Mouse (Mus musculus) layer of hippocampus, postnatal 10 days (tissue): ENCODE data around the gene Higd1c. TPM values are rescaled to one million over a fixed set of nuclear protein-coding genes. Genes with fewer than 3 reads are reported as not detected.
"Not testable (repeated sequence)": the region's sequence is repeated elsewhere in the genome, so short reads cannot be mapped to it uniquely, and the experiment has no call there.

Source experiments
- DNase-seq, 2 experiments: peaks; one replicate each; pipeline ENCODE4 v3.0.0; 2021; ENCODE audit warnings: low spot score in 2 of 2
- total RNA-seq, 2 experiments: library from RNA; stranded (reverse); gene quantifications; 2 replicates each; pipeline ENCODE4 v1.2.3; 2021

Gene Higd1c
- total RNA-seq, 2 experiments from 2014 or later: not detected

DNA sequence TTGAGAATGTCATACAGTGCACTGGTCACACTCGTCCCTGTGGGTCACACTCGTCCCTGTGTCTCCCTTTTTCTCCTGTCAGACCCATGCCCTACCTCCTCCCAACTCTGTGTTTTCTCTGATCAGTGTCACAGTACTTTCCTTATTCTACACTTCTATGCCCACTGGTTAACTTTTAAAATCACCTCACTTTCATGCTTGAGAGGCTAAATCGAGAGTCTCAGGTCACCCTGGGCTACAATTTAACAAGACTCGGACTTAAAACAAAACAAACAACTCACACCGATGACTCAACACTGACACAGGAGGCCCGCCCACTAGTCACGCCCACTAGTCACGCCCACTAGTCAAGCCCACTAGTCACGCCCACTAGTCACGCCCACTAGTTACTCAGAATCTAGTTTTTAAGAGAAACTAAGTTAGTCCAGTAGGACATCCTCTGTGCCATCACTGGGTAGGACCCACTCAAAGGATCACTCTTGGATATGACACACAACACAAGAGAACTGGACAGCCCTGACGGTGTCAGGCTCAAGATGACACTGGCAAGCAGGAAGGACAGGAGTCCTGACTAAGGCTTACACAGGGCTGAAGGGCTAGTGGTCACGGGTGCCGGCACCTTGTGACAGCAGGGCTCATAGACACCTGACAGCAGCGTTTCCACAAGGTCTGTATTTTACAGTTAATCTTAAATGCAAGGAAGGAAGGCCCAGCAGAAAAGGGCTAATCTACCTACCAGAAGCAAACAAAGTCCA is 46.8 kb downstream of the Higd1c start:
- DNase-seq: no peak

DNA sequence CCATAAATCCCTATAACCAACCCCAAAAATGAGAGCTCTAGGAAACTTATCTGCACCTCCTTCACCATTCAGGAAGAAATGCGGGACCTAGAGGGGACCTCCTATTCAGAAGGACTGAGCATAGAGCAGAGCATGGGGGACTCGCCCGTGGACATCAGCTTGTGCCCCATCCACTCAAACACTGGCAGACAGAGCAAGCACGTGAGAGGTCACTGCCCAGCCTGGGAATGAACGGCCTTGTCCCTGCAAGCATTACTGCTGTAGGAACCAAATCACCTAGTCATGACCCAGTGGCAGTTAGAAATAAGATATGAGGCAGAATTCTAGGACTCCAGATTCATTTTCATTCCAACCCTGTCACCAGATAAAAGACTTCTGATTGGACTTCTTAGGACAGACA is 47.4 kb downstream of the Higd1c start:
- DNase-seq: no peak

DNA sequence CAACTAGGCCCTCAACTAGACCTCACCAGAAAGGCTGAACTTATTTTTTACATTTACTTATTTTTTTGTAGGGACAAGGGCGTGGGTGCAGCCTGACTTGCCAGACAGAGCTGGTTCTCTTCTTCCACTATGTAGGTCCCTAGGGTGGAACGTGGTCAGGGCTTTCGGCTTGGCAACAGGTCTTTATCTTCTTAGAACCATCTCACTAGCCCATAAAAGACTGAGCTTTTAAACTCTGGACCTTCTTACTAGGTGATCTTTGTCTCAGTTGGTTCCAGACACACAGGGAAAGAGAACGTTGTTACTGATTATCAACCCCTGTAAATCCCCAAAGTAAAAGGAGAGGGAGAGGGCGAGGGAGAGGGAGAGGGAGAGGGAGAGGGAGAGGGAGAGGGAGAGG is 49.0 kb downstream of the Higd1c start:
- no peak for DNase-seq

DNA sequence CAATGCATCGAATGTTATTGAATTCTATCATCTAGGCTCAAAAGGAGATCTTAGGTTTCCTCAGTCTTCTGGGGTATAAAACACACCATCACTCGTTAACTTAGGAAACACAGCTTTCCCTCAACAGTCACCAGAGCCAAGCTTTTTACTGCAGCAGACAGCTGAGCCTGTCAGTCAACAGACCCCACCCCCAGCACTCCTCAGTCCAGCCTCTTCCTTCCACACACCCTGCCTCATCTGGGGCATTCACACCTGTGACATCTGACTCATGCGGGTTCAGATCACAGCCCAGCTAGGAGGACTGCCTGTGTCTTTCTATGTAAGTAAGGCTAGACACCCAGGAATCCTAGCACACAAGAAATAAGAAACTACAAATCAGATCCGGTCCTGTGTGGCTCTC is 49.7 kb downstream of the Higd1c start:
- no peak for DNase-seq

DNA sequence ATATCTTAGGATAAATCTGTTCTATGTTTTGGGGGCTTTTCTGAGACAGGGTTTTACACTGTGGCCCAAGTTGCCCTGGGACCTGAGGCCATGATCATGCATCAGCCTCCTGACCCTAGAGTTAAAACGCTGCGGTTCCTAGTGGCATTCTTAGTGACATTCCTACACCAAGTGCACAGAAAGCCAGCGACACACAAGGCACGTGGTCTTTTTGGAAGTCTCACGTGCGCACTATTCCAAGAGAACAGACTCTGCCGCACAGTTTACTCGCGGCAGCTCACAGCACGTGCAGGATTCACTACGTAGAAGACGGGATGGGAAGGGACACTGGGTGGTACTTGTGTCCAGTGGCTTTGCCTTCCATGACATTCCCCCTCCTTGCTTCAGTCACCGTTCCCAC is 50.6 kb downstream of the Higd1c start:
- no peak for DNase-seq

DNA sequence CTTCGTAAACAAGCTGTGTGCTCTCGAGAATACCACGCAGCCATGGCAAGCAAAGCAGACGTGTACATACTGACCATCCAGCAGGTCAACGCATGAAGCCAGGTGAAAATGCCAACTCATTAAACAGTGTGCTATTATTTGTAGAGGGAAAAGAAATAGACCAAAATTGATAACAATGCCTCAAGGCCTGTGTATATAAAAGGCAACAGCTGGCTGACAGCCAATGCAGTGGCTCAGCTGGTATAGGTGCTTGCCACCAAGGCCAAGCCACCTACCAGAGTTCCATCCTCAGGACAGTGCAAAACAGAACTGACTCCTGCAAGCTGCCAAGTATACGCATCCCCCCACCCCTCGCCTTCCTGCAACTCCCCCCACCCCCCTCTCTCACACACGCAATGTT is 51.3 kb downstream of the Higd1c start:
- DNase-seq: no peak

DNA sequence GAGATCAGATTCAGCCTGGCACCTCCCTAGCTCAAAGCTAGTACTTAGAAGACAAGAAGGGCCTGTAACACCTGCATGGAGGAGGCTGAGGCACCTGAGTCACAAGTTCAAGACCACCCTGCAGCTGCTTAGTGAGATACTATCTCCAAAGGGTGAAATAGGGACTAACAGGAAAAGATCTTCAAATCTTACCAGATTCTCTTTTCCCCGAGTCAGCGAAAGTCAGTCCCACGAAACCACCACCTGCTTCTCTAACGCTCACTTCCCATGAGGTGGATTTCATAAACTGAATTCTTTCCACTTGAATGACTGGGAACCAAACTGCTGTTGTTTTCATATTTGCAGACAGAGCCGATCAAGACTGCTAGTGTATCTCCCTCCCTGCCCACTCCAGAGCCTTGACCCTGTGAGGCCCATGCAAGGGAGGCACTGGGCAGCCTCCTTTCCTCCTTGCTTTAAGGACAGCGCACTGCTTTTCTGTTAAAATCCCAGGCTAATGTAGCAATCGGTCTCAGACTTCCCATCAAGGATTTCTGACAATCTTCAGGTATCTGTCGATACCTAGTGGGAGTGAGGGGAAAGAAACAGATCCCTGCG is 53.6 kb downstream of the Higd1c start:
- no peak for DNase-seq

DNA sequence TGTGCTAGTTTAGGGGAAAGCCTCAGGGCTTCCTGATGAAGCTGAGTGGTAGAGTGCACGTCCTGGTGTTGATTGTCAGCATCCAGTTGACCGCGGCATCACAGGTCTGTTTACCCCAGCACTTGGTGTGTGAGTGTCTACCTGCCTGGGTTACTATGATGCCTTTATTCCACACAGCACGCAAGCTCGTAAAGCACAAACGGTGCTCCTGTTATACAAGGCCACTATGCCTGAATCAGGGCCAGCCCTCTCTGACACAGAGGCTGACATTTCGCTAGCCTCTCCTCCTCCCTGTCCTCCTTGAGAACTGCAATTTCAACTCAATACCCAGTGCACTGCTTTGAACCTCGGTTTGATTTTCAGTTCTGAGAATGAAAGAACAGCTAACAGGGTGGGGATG is 55.0 kb downstream of the Higd1c start:
- DNase-seq: no peak

DNA sequence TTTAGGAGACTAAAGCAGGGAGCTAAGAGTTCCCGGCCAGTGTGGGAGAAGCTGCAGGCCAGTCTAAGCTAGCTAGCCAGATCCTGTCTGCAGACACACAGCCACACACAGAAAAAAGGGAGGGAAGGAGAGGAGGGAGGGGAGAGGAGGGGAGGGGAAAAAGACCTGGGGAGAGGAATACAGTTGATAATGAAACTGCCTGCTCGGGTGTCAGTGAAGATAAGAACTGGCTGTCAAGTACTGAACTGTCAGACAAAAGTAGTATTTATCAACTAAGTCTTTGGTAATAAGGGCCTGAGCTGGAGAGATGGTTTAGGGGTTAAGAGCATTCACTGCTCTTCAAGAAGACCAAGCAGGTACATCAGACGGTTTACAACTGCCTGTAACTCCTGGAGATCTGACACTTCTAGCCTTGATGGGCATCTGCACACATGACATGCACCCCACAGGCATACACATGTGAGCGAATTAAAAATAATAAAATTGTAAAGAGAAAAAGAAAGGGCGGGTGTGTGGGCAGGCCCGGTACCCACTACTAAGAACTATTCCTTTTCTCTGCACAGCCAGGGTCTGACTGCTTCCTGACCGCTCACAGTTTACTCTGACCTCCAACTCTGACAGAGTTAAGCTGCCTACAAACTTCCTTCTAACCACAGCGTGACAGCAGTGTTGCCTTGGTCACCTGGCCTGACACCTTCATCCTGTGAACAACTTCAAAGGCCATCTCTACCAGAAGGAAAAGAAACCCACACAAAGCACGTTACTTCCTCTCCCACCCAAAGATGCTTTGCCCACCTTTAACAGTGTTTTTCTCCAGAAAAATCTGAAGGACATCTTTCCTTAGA is 55.8 kb downstream of the Higd1c start:
- DNase-seq: no peak

DNA sequence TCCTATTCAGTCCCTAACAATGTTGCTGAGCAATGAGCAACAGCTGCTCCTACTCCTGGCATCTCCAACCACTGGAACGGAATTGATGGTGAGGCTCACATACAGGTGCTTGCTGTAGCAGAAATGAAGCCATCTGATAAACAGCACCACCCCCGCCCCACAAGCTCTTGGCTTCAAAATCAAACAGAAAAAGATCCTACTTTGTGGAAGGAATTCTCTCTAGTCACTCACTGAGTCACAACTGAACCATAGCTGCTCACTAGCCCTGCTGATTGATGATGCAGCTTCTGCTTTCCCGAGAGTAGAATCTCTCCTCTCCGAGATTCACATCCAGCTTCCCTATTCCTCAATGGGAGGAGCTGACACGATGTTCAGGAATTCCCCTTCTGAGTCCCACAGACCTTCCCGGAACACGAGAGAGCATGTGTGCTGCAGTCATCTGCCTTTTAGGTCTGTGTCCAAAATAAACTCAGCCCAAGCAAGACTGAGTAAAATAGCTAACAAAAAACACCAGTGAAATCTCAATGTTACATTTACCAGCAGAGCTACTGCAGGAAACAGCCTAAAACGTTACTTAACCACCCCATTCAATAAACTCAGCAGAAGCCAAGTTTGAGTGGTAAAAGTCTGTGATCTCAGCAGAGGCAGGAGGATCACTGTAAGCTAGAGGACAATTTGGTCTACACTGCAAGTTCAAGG is 56.9 kb downstream of the Higd1c start:
- no peak for DNase-seq

DNA sequence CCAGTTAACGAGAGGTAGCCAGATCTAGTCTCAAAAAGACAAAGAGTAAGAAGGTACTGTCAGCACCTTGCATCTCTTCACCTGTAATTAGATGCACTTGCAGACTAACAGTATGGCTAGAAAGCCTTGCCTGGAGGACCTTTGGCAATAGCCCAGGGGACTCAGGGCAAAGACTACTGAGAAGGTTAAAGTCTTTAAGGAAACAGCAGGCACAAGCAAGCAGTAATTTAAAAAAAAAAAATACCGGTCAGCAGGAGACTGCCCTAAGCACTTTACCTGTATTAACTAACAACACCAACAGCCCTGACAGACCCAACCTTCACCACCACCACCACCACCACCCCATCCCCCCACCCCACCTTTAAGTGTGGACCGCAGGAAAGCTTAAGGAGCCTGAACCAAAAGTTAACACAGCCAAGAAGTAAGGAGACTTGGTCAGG is 57.4 kb downstream of the Higd1c start, which contains the start of gene Gm5475:
Gm5475 (plus strand) TSS at position 390 of the 440 bp plus-strand sequence.
- DNase-seq: not testable (repeated sequence)

DNA sequence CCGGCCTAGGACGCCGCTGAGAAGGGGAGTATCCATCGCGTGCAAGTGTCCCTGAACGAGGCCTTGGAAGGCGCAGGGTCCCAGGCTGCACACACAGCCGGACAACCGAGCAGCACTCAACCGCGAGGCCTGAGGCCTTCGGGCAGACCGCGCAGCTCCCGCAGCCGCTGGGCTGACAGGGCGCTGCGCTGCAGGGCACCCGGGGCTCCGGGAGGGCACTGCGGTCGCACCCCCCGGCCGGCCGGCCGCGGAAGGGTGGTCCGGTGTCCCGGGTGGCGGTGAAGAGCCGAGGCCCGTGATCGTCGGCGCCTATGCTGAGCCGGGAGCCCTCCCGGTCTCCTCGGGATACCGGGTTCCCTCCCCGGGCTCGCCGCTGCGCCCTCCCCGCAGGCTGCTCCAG is 58.1 kb downstream of the Higd1c start:
- no peak for DNase-seq

DNA sequence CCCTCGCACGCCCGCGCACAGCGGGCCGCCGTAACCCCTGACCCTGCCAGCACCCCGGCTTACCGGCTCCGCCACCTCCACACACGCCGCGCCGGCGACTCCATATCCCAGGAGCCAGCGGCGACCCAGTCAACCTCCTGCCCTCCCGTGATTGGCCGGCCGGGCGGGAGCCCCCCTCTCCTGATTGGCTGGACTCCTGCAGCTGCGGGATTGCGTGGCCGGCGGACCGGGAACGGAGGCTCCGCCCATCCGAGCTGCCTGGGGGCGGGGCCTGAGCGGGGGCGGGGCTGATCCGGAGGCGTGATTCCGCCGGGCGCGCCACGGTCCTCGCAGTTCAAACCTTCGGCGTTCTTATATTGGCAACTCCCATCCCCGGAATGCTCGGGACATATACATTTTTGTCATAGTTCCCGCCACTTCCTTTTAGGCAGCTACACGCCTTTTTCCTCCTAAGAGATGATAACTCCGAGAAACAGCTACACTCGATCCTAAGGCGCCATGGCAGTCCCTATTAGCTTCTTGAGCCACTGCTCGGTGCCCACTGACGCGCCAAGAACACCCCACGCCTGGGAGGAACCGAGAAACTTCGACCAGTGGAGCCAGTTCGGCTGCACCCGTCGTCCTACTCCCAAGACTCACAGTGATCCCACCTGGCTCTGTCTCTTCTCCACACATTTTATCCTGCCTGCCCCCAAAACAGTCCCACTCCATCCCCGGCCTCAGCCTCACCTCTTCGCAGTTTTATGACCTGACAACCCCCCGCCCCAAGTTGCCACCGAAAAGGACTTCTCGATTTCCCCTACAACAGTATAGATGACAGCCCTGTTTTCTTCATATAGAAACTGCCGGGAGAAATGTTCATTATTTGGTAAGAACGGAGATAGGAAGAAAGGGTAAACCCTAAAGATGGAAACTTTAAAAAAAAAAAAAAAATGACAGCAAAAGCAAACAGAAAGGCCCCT is 58.8 kb downstream of the Higd1c start:
- peak; percentile 92 to 97 for DNase-seq

DNA sequence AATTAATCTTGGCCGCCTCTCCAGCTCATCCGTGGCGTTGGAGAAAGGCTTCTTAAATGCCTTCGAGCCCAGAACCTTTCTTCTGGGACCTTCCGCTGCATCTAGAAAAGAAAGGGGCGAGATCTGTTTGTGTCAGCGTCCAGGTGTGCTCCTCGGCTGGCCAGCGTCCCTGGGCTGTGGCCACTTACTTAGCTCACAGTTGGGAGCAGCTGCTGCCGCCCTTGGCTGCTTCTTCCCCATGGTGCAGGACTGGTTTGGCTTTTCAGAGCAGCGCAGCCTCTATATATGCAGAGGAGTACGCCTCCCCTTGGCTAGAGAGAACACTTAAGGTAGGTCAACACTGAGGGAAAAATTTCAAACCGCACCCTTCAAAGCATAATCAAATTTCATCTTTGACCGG is 59.6 kb downstream of the Higd1c start:
- DNase-seq: no peak

DNA sequence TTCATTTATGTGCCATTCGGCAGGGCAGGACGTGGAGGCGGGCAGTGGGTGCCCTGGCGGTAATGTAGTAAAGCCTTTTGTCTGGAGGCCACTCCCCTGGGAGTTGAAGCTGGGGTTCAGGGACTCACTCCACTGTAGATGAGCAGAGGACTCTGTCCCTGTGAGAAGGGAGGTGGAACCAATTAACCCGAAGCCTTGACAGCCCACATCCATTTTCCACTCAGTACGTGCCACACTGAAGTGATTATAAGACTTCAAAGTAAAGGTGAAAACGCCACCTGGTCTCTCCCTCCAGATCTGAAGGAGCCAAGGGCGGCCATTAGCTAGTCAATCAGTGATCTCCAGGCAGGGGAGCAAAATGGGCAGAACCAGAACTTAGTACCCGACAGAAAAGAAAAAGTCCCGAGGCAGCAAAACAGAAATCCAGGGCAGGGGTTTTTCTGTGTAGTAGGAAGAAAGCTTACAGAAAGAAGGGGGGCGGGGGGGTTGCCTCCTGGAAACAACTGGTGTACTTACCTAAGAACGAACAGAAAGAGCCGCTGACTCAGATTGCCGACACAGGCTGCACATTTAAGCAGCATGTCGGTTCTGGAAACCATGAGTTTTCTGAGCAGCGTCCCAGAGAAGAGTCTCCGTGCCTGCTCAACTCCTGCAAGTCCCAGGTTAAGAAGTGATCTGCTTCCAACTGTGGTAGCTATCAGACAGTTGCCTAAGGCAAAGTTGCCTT is 60.2 kb downstream of the Higd1c start, which contains the start of gene Slc11a2:
Slc11a2 (minus strand) TSS at position 677 of the 727 bp plus-strand sequence.
- no peak for DNase-seq

DNA sequence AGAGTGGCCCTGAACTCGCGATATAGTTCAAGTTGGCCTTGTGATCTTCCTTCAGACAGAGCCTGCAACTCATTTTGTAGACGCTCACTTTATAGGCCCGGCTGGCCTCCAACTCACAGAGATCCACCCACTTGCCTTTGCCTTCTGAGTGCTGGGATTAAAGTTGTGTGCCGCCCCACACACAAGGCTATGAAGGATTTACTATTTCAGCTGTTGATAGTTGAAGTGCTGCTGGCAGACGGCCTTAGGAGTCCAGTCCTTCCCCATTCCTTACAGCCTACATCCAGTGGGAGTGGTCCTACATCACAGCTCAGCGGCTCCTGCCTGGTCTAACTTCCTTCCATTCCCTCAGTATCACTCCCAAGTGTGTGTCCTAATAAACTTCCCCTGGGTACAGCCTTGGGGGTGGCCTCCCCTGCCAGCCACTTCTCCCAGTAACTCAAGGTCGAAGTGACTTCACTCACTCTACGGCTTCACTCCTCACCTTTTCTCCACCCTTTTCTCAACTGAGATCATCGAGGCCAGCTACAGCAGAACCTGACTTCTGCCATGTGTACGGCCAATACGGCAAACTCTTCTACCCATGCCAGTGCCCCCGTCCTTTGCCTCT is 64.1 kb downstream of the Higd1c start:
- no peak for DNase-seq

DNA sequence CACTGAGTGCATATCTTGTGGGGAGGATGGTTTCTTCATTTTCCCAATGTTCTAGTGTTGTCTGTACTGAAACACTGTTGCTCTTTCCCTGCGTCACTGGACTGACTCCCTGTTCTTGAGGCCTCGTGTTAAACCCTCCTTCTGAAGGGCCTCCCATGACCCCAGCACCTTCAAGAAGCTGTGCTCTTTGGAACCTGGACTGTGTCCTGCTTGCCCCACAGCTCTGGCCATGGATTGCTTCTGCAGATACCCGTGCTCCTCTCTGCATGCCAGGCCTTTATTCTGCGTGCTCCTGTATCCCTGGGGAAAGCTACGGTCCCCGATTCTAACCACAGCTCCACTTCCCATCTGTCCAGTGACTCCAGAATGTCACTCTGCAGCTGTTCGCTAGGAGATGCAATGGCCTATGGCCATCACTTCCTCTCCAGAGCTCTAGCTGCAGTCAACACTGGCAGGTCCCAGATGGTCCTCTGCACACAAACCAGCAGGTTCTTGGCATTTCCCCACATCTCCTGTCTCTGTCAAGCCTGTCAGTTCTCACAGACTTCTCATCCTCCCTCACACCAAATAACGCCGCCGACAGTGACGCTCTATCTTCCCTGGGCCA is 65.7 kb downstream of the Higd1c start:
- no peak for DNase-seq

DNA sequence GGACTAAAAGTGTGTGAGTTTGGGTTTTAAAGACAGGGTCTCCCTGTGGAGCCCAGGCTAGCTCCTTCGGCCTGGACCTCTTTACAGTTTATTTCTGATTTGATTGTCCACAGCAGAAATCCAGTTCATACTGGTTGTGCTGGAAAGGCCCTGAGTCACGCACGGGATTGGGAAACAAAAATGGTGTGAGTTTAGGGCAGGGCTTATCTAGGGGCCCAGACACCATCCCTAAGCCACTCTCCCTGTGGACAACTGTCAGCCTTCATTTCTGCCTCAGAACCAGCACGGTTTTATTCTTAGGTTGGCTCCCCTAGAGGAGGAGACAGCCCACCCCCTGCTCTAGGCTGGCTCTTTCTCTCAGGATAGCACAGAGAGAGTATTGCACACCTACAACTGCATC is 68.9 kb downstream of the Higd1c start:
- DNase-seq: no peak
